Mouse (Mus musculus) kidney, postnatal 14 days (tissue): ENCODE data around the gene Csmd2.

Source experiments
- DNase-seq: peaks from one replicate; pipeline ENCODE4 v3.0.0; 2022; ENCODE audit warnings: mixed read lengths

Gene Csmd2

DNA sequence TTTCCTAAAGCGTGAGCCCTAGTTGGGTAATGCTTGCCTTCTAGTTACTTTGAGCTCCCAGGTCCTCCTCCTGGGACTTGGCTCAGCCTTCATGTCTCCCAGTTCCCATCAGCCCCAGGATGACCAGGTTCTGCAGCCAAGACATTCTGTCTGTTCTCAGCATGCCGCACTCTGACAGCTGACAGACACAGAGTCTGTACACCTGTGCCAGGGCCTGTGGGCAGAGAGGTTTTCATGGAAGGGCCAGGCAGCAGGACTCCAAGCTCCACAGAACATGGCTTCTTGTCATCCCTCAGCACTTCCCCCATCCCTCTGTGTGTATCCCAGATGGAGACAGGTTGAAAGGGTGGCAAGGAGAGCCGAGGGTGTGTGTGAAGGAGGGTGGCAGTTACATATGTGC is 154.6 kb downstream of the Csmd2 start:
- DNase-seq = no peak

DNA sequence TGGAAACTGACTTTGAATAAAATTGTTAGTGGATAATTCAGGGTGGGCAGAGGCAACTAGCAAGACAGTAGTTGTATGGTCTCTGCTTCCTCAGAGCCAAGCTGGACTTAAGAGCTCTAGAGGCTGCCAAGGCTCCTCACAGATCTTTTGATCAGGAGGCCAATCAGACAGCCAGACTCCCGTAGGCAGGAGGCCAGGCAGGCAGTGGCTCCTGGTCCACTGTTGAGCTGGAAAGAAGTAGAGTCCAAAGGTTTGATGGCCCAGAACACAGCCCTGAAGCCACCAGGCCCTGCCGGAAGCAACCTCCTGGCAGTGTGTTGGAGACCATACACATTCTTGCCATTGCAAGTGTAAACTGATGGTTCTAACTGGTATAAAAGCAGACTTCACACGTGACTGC is 155.5 kb downstream of the Csmd2 start:
- no peak for DNase-seq

DNA sequence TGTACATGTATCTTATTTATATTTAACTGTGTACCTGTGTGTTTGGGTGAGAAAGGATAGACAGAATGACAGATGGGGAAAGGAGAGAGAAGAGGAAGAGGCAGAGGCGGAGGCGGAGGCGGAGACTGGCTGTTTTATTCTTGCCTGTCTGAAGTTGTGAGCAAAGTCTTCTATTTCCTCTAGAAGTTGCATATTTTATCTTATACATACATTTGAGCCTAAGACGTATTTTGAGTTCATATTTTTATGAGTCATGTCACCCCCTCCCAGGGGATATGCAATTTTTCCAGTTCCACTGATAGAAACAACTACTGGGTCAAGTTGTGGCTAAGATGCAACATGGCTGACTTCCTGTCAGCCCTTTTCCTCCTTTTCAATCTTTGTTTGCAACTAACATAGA is 161.9 kb downstream of the Csmd2 start:
- no peak for DNase-seq

DNA sequence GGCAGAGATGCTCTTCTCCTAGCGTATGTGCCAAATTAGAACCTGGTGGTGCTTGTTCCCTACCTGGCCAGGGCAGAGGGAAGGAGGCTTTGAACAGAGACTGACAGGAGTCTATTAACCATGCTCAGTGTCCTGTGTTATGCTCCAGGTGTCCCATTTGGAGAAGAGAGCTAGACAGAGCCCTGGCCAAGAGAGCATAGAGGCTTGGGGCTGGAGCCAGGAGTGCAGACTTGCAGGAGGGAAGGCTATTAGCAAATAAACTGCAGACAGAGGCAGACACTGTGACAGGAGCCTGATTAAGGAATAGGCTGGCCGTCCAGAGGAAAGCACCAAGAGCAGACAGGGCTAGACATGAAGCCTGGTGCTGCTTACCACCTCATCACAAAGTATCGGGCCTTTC is 164.4 kb downstream of the Csmd2 start:
- no peak for DNase-seq

DNA sequence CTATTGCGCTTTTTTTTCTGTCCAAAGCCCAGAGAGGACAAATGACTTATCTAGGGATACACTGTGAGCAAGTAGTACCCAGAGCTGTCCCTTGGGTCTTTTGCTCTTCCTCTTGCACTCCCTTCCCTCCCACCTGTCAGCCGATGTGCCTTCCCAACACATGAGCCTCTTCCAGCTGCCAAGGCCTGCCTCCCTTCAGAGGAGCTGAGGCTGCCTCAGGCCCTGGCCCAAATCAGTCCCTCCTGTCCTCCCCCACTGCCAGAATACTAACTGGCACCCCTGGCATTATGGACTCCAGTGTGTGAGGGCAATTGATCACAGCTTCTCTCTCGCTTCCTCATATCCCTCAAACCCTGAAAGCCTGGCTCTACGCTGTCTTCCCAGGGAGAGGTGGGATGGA is 165.5 kb downstream of the Csmd2 start:
- no peak for DNase-seq

DNA sequence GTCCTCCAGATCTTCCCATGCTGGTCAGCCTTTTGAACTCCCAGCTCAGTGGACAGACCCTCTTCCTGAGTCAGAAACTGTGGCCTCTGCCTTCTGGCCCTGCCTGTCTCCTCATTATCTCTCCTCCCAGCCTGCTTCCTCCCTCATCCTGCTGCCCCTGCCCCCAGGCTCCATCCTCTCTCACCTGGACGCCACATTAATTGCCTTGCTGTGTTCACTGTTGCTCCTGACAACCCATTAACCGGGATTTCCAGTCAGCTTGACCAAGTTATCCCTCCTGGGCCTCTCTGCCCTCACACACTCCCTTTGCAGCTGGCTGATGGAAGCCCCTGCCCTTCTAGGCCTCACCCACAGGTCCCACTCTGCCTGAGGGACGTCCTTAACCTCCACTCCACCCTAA is 167.6 kb downstream of the Csmd2 start:
- no peak for DNase-seq

DNA sequence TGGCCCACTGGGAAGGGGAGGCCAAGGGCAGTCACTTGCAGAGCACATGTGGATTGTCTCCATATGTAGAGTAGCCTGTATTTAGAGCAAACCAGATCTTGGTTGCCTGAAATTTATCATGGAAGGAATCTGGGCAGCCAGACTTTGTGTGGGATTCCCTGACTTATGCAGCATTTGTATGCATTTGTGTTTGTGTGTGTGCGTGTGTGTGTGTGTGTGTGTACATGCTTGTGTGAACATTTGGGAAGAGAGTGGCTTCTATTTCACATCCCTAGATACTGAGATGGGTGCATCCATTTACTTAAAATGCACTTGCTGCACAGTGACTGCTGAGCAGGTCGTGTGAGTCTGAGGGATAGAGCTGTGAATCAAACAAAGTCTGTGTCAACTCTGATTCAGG is 173.0 kb downstream of the Csmd2 start:
- DNase-seq = no peak

DNA sequence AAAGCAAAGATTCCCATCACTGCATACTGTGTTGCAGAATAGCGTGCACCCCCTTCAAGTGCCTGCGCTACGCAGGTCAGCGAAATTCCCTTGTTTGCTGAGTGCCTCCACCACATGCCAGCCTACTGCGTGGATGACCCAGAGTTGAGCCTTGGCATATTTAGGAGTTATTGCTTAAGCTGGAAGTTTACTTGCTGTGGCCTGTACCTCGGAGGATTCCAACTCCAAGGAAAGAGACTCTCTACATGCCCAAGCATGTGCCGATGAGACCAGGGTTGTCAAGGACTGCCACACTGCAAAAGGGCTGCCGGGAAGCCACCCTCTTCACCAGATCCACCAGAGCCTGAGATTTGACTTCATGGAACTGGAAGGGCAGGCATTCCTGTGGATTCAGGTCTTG is 182.5 kb downstream of the Csmd2 start:
- no peak for DNase-seq

DNA sequence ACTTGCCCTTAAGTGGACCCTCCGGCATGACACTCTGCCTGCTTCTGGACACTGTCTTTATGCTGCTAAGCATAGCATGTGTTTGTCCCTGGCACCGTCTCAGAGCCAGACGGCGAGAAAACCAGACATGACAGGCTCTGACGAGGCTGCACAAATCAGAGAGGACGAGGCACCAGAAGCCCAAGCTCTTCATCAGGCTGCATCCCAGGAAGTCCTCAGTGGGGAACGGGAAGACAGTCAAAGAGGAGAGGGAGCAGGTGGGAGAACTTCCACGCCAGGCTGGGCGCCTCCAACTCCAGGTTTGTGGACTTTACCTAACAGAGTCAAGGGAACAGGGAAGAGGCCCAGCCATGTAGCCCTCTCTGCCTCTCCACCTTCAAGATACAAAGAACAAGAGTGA is 183.6 kb downstream of the Csmd2 start:
- DNase-seq = no peak

DNA sequence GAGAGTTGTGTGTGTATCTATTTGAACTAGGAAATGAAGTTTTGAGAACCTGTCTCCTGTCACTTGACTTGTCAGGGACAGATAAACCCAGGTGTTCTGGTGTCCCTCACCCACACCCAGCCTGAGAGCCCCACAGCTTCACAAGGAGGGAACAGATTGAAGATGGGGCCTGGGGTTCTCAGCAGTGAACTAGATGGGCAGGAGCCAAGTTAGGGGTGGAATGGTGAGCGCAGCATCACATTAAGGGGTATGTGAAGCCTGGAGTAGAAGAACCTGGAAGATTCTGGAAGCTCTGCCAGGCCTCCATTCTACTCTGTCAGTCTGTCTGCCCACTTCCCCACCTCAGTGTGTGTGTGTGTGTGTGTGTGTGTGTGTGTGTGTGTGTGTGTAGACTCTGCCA is 184.0 kb downstream of the Csmd2 start:
- no peak for DNase-seq

DNA sequence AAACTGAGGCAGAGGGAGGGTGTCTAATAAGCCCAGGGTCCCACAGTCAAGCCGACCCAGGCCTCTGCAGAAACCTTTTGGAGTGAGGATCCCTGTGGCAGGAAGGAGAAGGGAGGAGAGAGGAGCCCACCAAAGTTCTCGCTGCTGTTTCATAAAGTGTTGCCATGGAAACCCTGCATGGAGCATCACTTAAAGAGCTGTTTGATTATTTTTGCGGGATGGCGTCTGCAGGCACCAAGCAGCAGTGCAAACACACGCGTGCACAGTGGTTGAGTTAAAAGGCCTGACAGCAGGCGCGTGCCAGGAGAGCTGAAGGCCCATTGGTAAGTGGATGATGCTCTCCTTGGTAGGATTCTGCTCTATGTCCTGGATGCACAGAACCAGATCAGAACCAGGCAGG is 191.3 kb downstream of the Csmd2 start:
- DNase-seq = no peak

DNA sequence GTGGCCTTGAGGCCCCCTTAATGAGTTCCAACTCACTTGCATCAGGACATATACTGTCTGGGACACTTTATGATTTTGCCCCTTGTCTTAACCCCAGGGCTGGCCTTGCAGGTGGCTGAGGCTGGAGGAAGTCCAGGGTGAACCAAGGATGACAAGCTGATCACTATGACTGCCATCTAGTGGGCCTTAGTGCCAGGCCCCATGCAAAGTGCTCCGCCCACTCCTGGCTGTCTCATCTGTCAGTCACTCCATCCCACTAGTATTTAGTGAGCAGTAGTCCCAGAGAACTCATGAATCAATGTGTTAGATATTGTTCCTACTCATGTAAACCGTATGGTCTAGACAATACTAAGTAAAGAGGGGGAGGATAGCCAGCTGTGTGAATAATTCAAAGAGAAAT is 191.9 kb downstream of the Csmd2 start:
- no peak for DNase-seq

DNA sequence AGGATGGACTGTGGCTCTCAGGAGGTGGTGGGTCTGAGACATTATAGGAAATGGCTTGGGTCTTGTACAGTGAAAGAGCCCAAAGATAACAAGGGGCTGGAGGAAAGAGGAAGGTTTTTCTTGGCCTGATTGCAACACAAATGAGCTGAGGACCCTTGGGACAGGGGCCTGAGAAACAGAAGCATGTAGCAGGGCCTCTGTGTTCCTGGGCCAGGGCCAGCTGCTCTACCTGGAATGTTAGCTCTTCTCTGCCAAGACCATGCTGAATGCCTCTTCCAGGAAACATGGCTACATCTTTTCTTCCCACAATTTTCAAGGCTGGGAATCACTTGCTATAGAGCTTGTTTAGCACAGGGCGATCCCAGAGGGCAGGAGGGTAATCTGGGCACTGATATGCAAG is 197.1 kb downstream of the Csmd2 start:
- DNase-seq = no peak

DNA sequence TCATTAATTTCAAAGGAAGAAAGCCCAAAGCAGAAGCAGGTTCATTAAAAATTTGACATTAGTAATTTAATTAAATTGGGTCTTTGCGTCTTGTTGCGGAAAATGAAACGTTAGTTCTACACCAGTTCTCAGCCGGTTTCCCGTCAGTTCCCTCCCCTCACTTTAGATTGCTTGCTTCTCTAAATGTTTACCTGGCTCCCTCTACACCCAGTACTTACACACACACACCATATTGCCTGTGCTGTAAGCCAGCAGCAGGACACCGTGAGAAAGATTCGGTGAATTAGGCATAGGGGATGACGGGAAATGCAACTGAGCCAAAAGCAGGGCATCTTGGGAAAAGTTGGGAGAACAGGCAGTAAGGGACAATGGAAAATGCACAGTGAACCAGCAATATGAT is 206.8 kb downstream of the Csmd2 start:
- DNase-seq = no peak

DNA sequence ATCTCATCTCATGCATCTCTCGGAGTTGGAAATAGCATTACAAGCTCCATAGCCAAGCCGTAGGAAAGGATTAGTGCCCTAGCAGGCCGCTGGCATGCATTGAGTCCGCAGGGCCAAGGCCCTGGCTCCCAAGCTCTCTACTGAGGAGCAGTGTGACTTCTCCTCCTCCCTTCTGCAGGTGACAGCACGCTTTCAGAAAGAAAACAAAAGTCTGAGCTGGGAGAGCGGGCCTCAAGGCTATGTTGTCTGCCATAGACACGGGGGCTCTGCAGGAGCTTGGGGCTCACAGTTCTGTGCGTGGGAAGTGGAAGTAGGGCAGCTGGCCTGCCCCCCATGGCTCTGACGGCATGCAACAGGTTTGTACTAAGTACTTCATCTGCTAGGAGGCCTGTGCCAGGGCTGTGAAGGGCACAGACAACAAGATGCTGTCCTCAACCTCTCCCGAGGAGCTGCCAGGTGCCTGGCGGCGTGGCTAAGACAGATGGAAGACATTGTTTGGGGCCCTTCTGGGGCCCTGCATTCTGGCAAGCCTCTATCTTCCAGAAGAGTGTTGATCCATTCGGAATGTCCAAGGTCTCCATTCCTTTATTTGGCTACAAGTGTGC is 230.4 kb downstream of the Csmd2 start:
- no peak for DNase-seq

DNA sequence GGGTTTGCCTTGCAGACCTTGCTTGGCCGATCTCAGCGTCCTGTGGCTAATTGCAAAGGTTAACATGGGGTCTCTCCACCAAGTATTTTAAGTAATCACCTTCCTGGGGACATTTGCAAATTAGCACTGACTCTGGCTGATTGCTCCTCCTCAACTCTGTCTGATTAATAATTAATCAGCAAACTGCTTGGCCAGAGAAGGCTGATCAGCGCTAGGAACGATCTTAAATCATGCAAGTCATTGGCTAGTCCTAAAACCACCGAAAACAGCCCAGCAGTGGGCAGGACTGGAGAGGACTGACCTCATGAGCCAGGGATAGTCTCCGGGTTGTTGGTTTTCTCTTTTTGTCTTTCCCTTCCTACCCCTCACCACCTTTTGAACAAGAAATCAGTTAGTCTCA is 236.8 kb downstream of the Csmd2 start:
- peak; percentile 17 for DNase-seq

DNA sequence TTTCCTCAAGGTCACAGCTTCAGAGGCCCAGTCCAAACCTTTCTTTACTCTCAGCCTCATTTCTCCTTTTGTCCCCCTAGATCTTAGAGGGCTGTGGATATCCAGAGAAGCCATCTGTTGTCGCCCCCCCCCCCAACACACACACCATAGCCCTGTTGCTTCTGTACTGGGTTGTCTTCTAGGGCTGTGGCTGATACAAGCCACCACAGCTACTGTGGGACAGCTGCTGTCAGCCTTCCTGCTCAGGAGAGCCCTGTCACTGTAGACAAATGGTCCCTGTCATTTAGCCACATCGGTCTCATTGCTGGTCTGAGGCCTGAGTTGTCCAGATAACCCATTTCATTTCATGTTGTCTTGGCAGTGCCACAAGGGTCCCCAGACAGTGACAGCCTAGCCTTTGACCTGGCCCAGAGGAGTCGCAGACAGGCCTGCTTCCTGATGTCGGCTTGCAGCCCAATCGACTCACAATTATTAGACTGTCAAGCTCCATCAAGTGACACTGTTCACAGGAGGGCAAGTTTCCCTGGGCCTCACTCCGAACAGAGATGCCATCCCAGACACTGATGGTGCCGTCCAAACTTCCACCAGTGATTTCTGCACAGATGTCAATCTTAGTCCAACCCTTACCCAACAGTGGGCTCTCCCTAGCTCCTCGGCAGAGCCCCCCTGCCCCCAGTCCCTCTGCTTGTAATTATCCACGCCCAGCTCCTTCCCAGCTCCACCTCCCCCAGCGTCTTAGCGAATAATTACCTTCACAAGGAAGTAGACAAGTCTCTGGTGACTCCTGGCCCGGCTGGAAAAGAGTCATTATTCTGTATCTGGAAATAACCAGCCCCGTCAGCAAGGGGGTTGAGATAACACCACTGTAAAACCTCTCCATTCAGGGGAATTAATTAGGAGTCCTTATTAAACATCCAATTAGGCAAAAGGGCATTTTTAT is 240.0 kb downstream of the Csmd2 start:
- peak; percentile 6 for DNase-seq

DNA sequence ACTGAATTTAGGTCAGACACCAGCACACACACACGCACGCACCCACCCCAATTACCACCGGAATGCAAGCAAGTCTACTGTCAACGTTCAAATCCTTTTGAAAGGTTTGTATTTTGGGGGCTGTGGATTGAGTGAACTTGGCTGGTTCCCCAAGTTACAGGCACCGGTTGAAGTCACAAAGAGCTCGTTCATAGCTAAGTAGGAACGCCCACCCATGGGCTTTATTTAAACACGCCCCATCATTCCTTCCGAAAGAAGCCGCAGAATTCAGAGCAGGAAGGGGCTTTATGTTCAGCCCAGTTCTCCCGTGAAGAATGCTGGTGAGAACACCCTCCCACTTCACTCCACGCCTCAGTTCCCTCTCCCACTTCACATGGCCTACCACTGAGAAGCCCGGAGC is 245.8 kb downstream of the Csmd2 start:
- no peak for DNase-seq

DNA sequence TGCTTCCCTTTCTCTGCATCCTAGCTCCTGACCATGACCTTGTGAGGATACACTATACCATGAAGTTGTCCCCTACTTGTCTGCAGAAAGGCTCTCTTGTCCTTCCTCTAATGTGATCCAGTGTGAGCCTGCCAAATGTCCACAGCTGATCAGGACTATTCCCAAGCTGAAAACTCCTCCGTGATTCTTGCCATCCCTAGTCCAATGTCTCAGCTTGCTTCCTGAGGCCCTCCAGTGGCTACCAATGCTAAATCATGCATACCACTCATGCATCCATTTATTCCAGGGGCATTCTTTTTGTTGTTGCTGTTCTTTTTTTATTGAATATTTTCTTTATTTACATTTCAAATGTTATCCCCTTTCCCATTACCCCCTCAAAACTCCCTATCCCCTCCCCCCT is 251.5 kb downstream of the Csmd2 start:
- DNase-seq = no peak

DNA sequence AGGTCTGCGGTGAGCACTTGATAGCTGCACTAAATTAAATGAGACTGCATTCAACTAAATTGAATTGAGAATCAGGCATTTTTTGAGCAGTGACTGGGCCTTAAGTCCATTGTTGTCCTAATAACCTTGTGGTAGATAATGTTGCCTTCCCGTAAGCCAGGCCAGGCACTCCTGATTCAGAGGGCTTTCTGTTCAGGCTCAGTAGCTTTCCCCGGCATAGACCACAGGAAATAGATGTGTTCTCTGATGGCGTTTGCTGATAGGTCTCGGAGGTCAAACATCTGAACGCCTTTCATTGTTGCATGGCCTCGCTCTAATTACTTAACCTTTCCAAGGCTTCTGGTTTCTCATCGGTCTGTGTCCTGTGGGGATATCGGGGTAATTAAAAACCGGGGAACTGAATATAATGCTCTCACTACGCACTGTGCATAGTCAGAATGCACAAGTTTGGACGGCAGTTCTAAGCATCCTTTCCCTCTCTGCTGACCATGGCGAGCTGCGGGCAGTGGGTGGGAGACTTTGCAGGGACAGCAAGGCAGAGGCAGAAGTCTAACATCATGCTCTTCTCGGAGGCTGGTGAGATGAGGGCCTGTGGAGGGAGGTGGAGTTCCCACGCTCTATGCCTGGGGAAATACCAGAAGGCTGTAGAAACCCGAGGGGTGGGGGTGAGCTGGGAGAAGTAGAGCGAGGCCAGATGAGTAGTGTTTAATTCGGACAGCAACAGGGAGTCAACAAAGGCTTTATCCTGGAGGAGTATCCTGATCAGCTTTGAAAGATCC is 253.6 kb downstream of the Csmd2 start:
- no peak for DNase-seq

DNA sequence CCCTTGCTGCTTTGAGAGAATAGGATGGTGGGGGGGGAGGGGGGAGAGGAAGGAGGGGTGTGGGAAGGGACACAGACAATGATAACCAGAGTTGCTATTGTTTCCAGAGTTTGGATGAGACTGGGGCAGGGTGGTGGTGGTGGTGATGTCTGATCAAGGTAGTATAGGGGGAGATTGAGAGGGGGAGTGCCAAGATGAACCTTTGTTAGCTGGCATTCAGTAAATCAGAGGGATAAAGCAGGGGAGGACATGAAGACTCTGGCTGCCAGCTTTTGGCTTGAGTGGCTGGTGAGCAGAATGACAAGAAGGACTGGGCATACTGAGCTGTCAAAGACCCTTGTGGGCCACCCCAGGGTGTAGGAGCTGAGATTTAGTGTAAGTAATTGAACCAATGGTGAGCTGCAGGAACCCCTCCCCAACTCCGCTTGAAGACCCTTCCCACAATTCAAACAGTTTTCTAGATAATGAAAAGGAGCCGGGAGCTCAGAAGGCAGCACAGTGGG is 254.2 kb downstream of the Csmd2 start:
- DNase-seq = no peak

DNA sequence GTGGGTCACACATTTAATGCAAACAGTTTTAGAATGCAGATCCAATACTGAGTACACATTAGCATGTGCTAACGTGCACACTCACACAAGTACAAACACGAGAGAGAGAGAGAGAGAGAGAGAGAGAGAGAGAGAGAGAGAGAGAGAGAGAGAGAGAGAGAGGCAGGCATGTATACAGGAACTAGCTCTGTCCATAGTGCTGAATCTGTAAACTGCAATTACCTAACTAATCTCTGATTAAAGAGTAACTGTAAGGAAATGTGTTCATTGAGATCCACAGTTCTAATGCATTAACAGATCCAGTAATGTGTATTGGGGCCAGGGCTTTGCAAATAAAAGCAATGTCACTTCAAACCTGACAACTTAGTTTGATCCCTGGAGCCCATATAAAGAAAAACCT is 257.5 kb downstream of the Csmd2 start:
- DNase-seq = no peak

DNA sequence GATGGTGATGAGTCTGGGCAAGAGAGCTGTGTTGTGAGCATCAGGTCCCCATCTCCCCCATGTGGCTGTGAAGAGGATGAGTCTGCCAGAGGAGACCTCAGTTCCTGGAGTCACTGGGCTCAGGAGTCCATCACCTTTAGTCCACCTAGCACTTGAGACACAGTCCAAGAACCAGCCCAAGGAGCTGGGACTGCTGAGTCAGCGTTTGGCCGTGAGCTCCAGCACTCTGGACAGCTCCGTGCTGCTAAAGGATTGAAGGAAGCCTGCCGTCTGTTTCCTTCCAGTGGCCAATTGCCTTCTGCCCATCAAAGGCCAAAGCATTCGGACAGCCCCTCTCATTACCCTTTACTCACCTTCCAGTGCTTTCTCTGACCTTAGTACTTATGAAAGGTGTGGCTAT is 261.0 kb downstream of the Csmd2 start:
- DNase-seq = peak; percentile 44

DNA sequence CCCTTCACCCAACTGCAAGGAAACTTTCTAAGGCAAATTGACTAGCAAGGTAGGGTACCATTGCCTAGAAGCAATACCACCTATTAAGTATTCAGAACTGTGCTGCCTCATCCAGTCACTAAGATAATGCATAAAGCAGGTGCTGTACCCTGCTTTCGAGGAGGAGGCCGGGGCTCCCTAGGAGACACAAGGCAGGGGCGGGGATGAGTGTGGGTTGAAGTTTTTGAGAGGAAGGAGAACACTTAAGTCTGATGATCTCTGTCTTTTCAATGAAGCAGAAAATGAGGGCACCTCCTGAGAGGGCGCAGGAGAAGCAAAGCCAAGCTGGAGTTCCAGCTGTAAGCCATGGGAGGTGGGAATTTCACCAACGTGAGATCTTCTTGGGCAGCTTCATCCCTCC is 271.6 kb downstream of the Csmd2 start:
- DNase-seq = no peak
